Mouse (Mus musculus) midbrain, embryonic 16.5 days (tissue): ENCODE data around the gene Asb1. TPM values are rescaled to one million over a fixed set of nuclear protein-coding genes. Genes with fewer than 3 reads are reported as not detected.

Source experiments
- ATAC-seq: fragments of 200-750 bp; cut with Nextera tagmentation; 2 replicates; pipeline ENCODE4 v1.8.0; 2017; ENCODE audit warnings: moderate TSS enrichment
- H3K27ac ChIP-seq: fragments of 300-500 bp; sonication (generic); 2 replicates; pipeline ENCODE4 v1.5.1; 2014; ENCODE audit warnings: mild to moderate bottlenecking, low read length, mixed read lengths
- H3K27me3 ChIP-seq: fragments of 300-500 bp; sonication (generic); 2 replicates; pipeline ENCODE4 v1.6.1; 2014; ENCODE audit warnings: low read depth, low read length, mixed read lengths; ENCODE audit not compliant: control insufficient read depth, insufficient read depth
- H3K36me3 ChIP-seq: fragments of 300-500 bp; sonication (generic); 2 replicates; pipeline ENCODE4 v1.6.1; 2014; ENCODE audit warnings: mild to moderate bottlenecking, low read length, moderate library complexity, mixed read lengths; ENCODE audit not compliant: control insufficient read depth, insufficient read depth
- H3K4me1 ChIP-seq: fragments of 300-500 bp; sonication (generic); 2 replicates; pipeline ENCODE4 v1.6.1; 2014; ENCODE audit warnings: mild to moderate bottlenecking, low read length, mixed read lengths; ENCODE audit not compliant: control insufficient read depth, insufficient read depth
- H3K4me2 ChIP-seq: fragments of 300-500 bp; sonication (generic); 2 replicates; pipeline ENCODE4 v1.6.1; 2014; ENCODE audit warnings: mild to moderate bottlenecking, low read length, mixed read lengths
- H3K4me3 ChIP-seq: fragments of 300-500 bp; sonication (generic); 2 replicates; pipeline ENCODE4 v1.5.1; 2014; ENCODE audit warnings: low read depth, mild to moderate bottlenecking, low read length, moderate library complexity, mixed read lengths
- H3K9ac ChIP-seq: fragments of 300-500 bp; sonication (generic); 2 replicates; pipeline ENCODE4 v1.6.1; 2014; ENCODE audit warnings: low read depth, low read length, mixed read lengths
- H3K9me3 ChIP-seq: fragments of 300-500 bp; sonication (generic); replicated peaks from 2 replicates; pipeline ENCODE4 v1.6.1; 2014; ENCODE audit warnings: mild to moderate bottlenecking, low read length, mixed read lengths; ENCODE audit not compliant: control insufficient read depth, poor library complexity, severe bottlenecking
- WGBS: fragments of 180-500 bp; shearing (Covaris S2); extraction: QIAGEN DNeasy Blood & Tissue Kit; methylation state at CpG from one replicate; pipeline ENCODE4 v1.1.7; 2014; 5-methylcytosine and 5-hydroxymethylcytosine counted together
- polyA plus RNA-seq: library from polyadenylated mRNA; unstranded; fragments of >200 nt; fragmentation: Nextera tagmentation; extraction: Ambion mirVana; gene quantifications from 2 replicates; pipeline ENCODE4 v1.2.1, GENCODE M21; 2015

Gene Asb1
- polyA plus RNA-seq, 1 experiment from 2014 or later: 11.0 TPM

- Histone ChIP-seq H3K4me1 (no peaks in the 10 kb centered on the region; the same call in 1 of the 2 replicates), H3K4me3 (no peak overlapping the region), H3K36me3 (no peaks in the 10 kb centered on the region), H3K9ac (no peak overlapping the region), H3K27ac (no peak overlapping the region), H3K4me2 (no peak overlapping the region), H3K9me3 (no peaks in the 10 kb centered on the region), H3K27me3 (no peaks in the 10 kb centered on the region)
- no peak for ATAC-seq
- 86% methylated on average over 6 of the region's 6 CpGs for WGBS
Measured at GRCm38 (mm10) chr1:91607141-91607540, 66.8 kb downstream of the Asb1 start.

Other genes with a start within 250 kb of the Asb1 start
- 11.2 and 12.1 TPM in 2 replicates for gene Scly, start 242.2 kb upstream of the Asb1 start, polyA plus RNA-seq
- 0.04 and 0.13 TPM in 2 replicates for gene Espnl, start 218.5 kb upstream of the Asb1 start, polyA plus RNA-seq
- 0.11 and 0.13 TPM in 2 replicates for gene Klhl30, start 189.5 kb upstream of the Asb1 start, polyA plus RNA-seq
- 0.18 and 0.25 TPM in 2 replicates for gene Erfe, start 174.1 kb upstream of the Asb1 start, polyA plus RNA-seq
- 141 and 143 TPM in 2 replicates for gene Ilkap, start 141.7 kb upstream of the Asb1 start, polyA plus RNA-seq
- 153 and 173 TPM in 2 replicates for gene Hes6, start 126.5 kb upstream of the Asb1 start, polyA plus RNA-seq
- gene Per2, start 81.2 kb upstream of the Asb1 start, polyA plus RNA-seq: 4.5 and 5.1 TPM in 2 replicates
- 10.8 and 10.9 TPM in 2 replicates for gene Traf3ip1, start 45.9 kb upstream of the Asb1 start, polyA plus RNA-seq